Mouse (Mus musculus) spleen, adult 2 months (tissue): ENCODE measurements around the gene Ebpl. TPM values are rescaled to one million over a fixed set of nuclear protein-coding genes. Genes with fewer than 3 reads are reported as not detected.

ENCODE experiments used
- DNase-seq, 2 experiments: peaks; one replicate each; pipeline versions ENCODE4 v3.0.0 to v3.0.0-alpha.2; 2012 to 2021; ENCODE audit warnings: low spot score in 2 of 2, low read depth in 1 of 2
- H3K27ac ChIP-seq: fragments of 200-500 bp; 2 replicates; pipeline ENCODE4 v1.5.1; 2012; ENCODE audit warnings: low read length, inconsistent platforms; ENCODE audit not compliant: insufficient read depth
- H3K27me3 ChIP-seq: fragments of 200-500 bp; 2 replicates; pipeline ENCODE4 v1.6.1; 2012; ENCODE audit warnings: mild to moderate bottlenecking, moderate library complexity, low read length, inconsistent platforms; ENCODE audit not compliant: control insufficient read depth, insufficient read depth
- H3K36me3 ChIP-seq: fragments of 200-500 bp; 2 replicates; pipeline ENCODE4 v1.6.1; 2012; ENCODE audit warnings: mild to moderate bottlenecking, low read length, inconsistent platforms; ENCODE audit not compliant: control insufficient read depth, insufficient read depth
- H3K4me1 ChIP-seq: fragments of 200-500 bp; 2 replicates; pipeline ENCODE4 v1.6.1; 2011; ENCODE audit warnings: inconsistent platforms; ENCODE audit not compliant: control insufficient read depth, insufficient read depth, insufficient read length
- H3K4me3 ChIP-seq: fragments of 200-500 bp; 2 replicates; pipeline ENCODE4 v1.5.1; 2011; ENCODE audit warnings: mild to moderate bottlenecking, inconsistent platforms; ENCODE audit not compliant: insufficient read depth, insufficient read length; ENCODE audit errors: extremely low read depth
- CTCF ChIP-seq: fragments of 200-500 bp; IDR thresholded peaks from 2 replicates; pipeline ENCODE4 v1.5.1; 2011; ENCODE audit warnings: mild to moderate bottlenecking, inconsistent platforms; ENCODE audit not compliant: insufficient read depth, insufficient read length, insufficient replicate concordance; ENCODE audit errors: extremely low read depth
- POLR2A ChIP-seq: fragments of 200-500 bp; IDR thresholded peaks from 2 replicates; pipeline ENCODE4 v1.6.1; 2011; ENCODE audit warnings: low read depth, low read length, inconsistent platforms
- WGBS: fragments of 180-500 bp; shearing (Covaris S2); methylation state at CpG from one replicate; pipeline ENCODE4 v1.1.7; 2018; 5-methylcytosine and 5-hydroxymethylcytosine counted together
- polyA plus RNA-seq: library from polyadenylated mRNA; depleted of rRNA; stranded (reverse); fragments of >200 nt; gene quantifications from 2 replicates; pipeline ENCODE4 v1.2.3, GENCODE M21; 2012

Gene Ebpl
- polyA plus RNA-seq, 1 experiment = 1.1 TPM

DNA sequence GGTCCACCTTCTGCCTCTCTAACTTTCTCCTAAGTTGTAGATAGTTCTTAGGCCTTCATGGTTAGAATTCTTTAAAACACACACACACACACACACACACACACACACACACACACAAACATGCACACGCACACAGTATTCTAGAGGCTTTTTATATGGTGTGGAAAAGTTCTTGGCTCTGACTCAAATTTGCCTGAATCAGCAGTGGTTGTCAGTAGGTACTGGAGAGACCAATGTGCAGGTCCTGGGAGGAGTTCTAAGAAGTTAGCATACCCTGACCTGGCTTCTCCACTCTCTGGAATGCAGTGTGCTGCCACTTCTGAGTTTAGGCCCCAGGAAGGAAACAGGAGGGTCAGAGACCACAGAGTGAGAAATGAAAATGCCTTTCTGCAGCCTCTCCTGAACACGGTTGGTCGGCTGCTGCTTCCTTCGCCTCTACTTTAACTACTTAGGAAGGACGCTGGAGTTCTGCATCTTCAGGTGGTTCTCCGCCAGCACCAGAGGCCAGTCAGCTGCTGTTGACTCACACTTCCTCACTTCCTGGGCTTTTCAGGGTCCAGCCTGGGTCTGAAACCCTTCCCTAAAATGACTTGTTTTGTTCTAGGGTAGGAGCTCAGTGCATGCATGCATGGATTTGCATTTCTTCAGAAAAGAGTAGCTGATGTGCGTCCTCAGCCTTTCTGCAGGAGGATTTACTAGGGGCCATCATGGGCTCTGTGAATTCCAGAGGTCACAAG, 50.0 kb downstream of the Ebpl start:
- WGBS = 25% methylated on average over 7 of the region's 7 CpGs
- H3K27me3 ChIP-seq = no peaks in the 10 kb centered on the region
- TF ChIP-seq POLR2A (no peak), CTCF (no peak)
- peak overlapping the region; percentile 26 for H3K4me3 ChIP-seq
- H3K27ac ChIP-seq = no peak overlapping the region
- no peaks in the 10 kb centered on the region for H3K36me3 ChIP-seq
- H3K4me1 ChIP-seq = peaks cover 7% of the 10 kb centered on the region; the same call in 1 of the 2 replicates
- DNase-seq = no peak

DNA sequence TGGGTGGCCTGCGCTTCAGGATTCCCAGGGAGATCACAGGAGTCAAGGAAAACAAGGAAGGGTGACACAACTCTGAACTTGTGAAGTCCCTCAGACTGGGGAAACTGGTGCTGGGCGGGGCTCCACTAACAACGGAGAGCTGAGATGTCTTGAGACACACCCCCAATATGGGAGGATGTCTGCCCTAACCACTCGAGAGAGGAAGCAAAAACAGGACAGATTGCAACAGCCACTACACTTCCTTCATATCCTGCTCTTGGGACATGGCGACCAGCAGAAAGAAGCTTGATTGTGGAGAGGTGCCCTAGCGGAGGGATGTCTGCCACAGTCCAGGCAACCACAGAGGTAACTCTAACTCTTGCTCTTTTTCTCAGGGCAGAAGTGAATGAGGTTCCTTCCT, 50.6 kb downstream of the Ebpl start, which contains the start of gene Arl11:
Arl11 (plus strand) TSS at position 161 of the 400 bp plus-strand sequence.
- Histone ChIP-seq H3K27ac (no peak within 1 kb of the TSS), H3K4me1 (peaks cover 7% of the 10 kb centered on the region; the same call in 1 of the 2 replicates), H3K4me3 (peak within 1 kb of the TSS; percentile 37), H3K27me3 (no peaks in the 10 kb centered on the region), H3K36me3 (no peaks in the 10 kb centered on the region)
- WGBS = 20% methylated on average over 6 of the region's 6 CpGs
- TF ChIP-seq POLR2A = no peak
- no peak for TF ChIP-seq CTCF
- DNase-seq = peak in 1 of 2 experiments; percentile 28

DNA sequence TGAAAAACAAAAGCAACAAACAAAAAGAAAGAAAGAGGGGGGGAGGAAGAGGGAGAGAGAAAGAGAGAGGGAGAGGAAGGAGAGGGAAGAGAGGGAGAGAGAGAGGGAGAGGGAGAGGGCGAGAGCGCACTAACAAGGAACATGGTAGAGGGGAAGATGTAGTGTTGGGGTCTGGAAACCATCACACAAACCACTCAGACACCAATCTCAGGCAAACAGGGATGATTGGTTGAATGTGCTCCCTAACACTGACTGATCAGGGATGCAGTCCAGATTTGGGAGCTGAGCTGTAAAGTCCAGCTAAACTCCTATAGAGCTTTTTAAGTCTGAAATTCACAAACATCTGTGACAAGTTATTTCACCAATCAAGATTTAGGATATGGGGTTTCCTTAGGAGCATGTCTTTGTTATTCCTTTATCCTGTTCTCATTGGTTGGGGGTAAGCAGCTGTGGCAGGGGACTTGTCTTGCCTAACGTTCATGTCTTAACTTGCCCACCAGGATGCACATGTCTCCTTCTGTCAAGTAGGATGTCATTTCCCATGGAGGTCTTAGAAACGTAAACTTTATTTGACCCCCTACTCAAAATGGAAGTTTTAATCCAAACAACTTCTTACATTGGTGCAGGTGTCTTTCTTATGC, 56.1 kb downstream of the Ebpl start:
- WGBS = 66% methylated on average over 4 of the region's 4 CpGs
- Histone ChIP-seq H3K36me3 (no peaks in the 10 kb centered on the region), H3K4me1 (no peaks in the 10 kb centered on the region), H3K27ac (no peak overlapping the region), H3K27me3 (no peaks in the 10 kb centered on the region), H3K4me3 (no peak overlapping the region)
- no peak for DNase-seq
- TF ChIP-seq POLR2A (no peak), CTCF (no peak)

DNA sequence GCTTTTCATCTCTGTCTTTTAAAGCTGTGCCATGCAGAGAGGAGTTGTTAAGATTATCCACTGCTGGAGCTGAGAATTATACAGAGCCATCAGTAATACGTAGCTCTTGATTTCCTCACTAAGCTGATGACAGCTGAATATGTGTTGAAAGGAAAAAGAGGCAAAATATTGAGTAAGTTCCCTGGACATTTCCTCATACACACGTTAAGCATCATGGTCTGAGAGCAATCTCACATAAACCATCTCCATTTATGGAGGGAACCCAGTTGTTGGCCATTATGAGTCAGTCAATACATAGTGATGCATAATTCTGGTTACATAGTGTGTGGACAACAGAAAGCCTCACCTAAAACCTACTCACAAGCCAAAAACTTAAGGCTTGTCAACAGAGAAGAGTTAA, 57.8 kb downstream of the Ebpl start:
- TF ChIP-seq CTCF (no peak), POLR2A (no peak)
- H3K36me3 ChIP-seq = no peaks in the 10 kb centered on the region
- H3K27me3 ChIP-seq = no peaks in the 10 kb centered on the region
- H3K27ac ChIP-seq = no peak overlapping the region
- no peaks in the 10 kb centered on the region for H3K4me1 ChIP-seq
- no peak overlapping the region for H3K4me3 ChIP-seq
- 84% methylated on average over 2 of the region's 2 CpGs for WGBS
- DNase-seq = no peak

DNA sequence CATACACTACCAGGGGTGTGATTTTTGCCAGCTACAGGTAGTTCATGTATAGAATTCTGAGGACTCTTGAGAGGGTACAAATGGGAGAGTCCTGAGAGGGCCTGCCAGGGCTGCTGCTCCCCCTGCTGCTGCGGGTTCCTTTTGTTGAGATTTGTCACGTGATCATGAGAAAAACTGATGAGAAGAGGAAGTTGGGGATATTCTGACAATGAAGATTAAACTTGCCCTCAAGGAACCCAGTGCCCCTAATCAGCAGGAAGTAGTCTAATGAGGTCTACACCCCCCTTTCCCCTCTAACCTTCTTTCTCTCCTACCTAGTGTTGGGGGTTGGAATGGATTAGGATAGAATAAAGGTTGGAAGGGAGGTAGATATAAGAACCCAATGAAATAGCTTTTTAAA, 58.9 kb downstream of the Ebpl start:
- H3K36me3 ChIP-seq = no peaks in the 10 kb centered on the region
- TF ChIP-seq POLR2A (no peak), CTCF (no peak)
- no peaks in the 10 kb centered on the region for H3K27me3 ChIP-seq
- H3K27ac ChIP-seq = no peak overlapping the region
- WGBS = 30% methylated on average over 2 of the region's 2 CpGs
- DNase-seq = no peak
- H3K4me1 ChIP-seq = no peaks in the 10 kb centered on the region
- no peak overlapping the region for H3K4me3 ChIP-seq

DNA sequence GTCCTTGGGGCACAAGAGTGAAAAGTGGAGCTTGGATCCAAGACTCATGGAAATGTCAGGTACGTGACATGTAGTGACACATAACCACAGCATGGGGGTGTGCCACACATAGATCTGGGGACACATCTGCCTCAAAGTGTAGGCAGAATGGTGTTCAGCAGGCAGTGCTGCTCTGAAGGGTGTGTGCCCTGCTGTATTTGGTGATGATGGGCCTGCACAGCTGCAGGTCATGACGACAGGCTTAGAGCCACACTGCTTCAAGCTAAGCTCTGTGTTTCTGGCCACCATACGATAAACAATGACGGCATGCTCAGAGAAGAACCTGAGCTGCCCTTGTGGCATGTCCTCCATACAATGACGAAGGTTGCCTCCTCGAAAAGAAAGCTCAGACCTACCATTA, 60.4 kb downstream of the Ebpl start:
- H3K36me3 ChIP-seq = no peaks in the 10 kb centered on the region
- no peak for TF ChIP-seq POLR2A
- no peak for TF ChIP-seq CTCF
- H3K27ac ChIP-seq = no peak overlapping the region
- no peak overlapping the region for H3K4me3 ChIP-seq
- 92% methylated on average over 6 of the region's 6 CpGs for WGBS
- no peaks in the 10 kb centered on the region for H3K4me1 ChIP-seq
- H3K27me3 ChIP-seq = no peaks in the 10 kb centered on the region
- no peak for DNase-seq

DNA sequence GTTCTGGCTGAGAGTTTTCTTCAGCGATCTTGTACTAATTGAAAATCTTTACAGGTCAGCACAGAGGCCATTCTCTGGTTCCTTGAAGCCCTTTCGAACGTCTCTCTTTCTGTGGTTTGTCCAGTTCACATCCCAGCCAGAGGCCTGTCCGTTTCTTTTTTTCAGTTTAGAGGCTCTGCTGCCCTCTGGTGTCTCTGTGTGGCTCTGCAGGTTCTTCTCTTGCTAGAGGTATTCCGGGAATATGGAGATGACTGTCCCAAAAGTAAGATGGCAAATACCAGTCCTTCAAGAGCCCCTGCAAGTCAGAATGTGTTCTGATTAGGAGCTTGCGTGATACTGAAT, 65.5 kb downstream of the Ebpl start:
- peak; percentile 15 to 40 for DNase-seq
- no peak overlapping the region for H3K27ac ChIP-seq
- 23% methylated on average over 6 of the region's 6 CpGs for WGBS
- TF ChIP-seq POLR2A (no peak), CTCF (peak; percentile 33; the same call in 1 of the 2 replicates)
- H3K4me1 ChIP-seq = no peaks in the 10 kb centered on the region
- H3K4me3 ChIP-seq = peak overlapping the region; percentile 32
- no peaks in the 10 kb centered on the region for H3K36me3 ChIP-seq
- H3K27me3 ChIP-seq = no peaks in the 10 kb centered on the region
